Mouse (Mus musculus): Measurements from ENCODE around the gene Atat1.

The Atat1 gene

GRCm38 (mm10) chr17:35873774-35874519, 35.9 kb downstream of the Atat1 start:
- DNase-seq (ENCODE audit: low spot score in 2 of 2): peak; percentile 83 to 91

GRCm38 (mm10) chr17:35870884-35871696, 38.8 kb downstream of the Atat1 start:
- DNase-seq (ENCODE audit: low spot score in 2 of 2): peak in 1 of 2 experiments; percentile 42

- DNase-seq (ENCODE audit: low spot score in 2 of 2): peak; percentile 70 to 74
These were observed 39.6 kb downstream of the Atat1 start for GRCm38 (mm10) chr17:35870151-35870883.

GRCm38 (mm10) chr17:35869346-35870067, 40.4 kb downstream of the Atat1 start:
- peak; percentile 64 to 69 for DNase-seq (ENCODE audit: low spot score in 2 of 2)

- no peak for DNase-seq (ENCODE audit: low spot score in 2 of 2)
These were observed 40.9 kb downstream of the Atat1 start for GRCm38 (mm10) chr17:35868961-35869345.

GRCm38 (mm10) chr17:35868165-35868820, 41.6 kb downstream of the Atat1 start:
- DNase-seq (ENCODE audit: low spot score in 2 of 2): peak; percentile 40 to 46

- peak; percentile 45 to 51 for DNase-seq (ENCODE audit: low spot score in 2 of 2)
These were observed 42.7 kb downstream of the Atat1 start for GRCm38 (mm10) chr17:35866911-35867890.

- DNase-seq (ENCODE audit: low spot score in 2 of 2): peak; percentile 60 to 70
These were observed 43.5 kb downstream of the Atat1 start for GRCm38 (mm10) chr17:35866281-35866831.

GRCm38 (mm10) chr17:35865481-35866280, 44.2 kb downstream of the Atat1 start, which contains the start of gene Ppp1r18:
TSS of gene Ppp1r18 (plus strand) at chr17:35865593.
- DNase-seq (ENCODE audit: low spot score in 2 of 2): peak; percentile 75 to 81

GRCm38 (mm10) chr17:35864832-35865353, 45.0 kb downstream of the Atat1 start:
- no peak for DNase-seq (ENCODE audit: low spot score in 2 of 2)

GRCm38 (mm10) chr17:35861198-35861857, 48.5 kb downstream of the Atat1 start, which contains the start of gene Nrm:
TSS of gene Nrm (plus strand) at chr17:35861318.
- DNase-seq (ENCODE audit: low spot score in 2 of 2): peak; percentile 93

- DNase-seq (ENCODE audit: low spot score in 2 of 2): no peak
These were observed 49.1 kb downstream of the Atat1 start for GRCm38 (mm10) chr17:35860831-35861197.

GRCm38 (mm10) chr17:35859835-35860234, 50.0 kb downstream of the Atat1 start:
- DNase-seq (ENCODE audit: low spot score in 2 of 2): no peak

- DNase-seq (ENCODE audit: low spot score in 2 of 2): no peak
These were observed 50.5 kb downstream of the Atat1 start for GRCm38 (mm10) chr17:35859371-35859770.

- no peak for DNase-seq (ENCODE audit: low spot score in 2 of 2)
These were observed 58.9 kb downstream of the Atat1 start for GRCm38 (mm10) chr17:35850974-35851373.

- no peak for DNase-seq (ENCODE audit: low spot score in 2 of 2)
These were observed 61.8 kb downstream of the Atat1 start for GRCm38 (mm10) chr17:35848112-35848511.
